Mouse (Mus musculus) stomach, postnatal 0 days (tissue): ENCODE results near the gene Myof.

Experiments used
- CTCF ChIP-seq: IDR thresholded peaks from 2 replicates; pipeline ENCODE4 v1.5.1; 2016; ENCODE audit warnings: antibody characterized with exemption, low read depth, mild to moderate bottlenecking, moderate library complexity
- EP300 ChIP-seq: optimal IDR thresholded peaks from 2 replicates; pipeline ENCODE3; 2016; ENCODE audit warnings: antibody characterized with exemption

DNA sequence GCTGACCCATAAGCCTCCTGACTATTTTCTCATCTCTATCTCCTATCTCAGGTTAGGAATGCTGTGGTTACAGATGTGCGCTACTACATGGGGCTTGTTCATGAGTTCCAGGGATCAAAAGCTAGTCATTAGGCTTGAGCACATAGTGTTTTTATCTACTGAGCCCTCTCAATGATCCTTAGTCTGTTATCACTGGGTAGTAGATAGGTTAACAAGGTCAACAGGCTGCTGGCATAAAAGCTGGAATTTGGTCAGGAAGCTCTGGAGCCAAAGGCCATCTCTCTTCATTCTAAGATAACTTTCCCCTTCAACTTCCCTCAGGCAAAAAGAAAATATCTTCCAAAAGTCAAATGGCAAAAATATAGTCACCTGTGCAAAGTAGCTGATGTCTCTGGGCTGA is 183.1 kb downstream of the Myof start:
- TF ChIP-seq EP300 = no peak
- no peak for TF ChIP-seq CTCF
